Mouse (Mus musculus) 416B (cell line): ENCODE measurements around the gene Rundc3a.
"Not testable (repeated sequence)": the region's sequence is repeated elsewhere in the genome, so short reads cannot be mapped to it uniquely, and the experiment has no call there.

Source experiments
- DNase-seq: peaks from one replicate; pipeline ENCODE4 v3.0.0; 2011; ENCODE audit warnings: low read depth

Gene Rundc3a

DNA sequence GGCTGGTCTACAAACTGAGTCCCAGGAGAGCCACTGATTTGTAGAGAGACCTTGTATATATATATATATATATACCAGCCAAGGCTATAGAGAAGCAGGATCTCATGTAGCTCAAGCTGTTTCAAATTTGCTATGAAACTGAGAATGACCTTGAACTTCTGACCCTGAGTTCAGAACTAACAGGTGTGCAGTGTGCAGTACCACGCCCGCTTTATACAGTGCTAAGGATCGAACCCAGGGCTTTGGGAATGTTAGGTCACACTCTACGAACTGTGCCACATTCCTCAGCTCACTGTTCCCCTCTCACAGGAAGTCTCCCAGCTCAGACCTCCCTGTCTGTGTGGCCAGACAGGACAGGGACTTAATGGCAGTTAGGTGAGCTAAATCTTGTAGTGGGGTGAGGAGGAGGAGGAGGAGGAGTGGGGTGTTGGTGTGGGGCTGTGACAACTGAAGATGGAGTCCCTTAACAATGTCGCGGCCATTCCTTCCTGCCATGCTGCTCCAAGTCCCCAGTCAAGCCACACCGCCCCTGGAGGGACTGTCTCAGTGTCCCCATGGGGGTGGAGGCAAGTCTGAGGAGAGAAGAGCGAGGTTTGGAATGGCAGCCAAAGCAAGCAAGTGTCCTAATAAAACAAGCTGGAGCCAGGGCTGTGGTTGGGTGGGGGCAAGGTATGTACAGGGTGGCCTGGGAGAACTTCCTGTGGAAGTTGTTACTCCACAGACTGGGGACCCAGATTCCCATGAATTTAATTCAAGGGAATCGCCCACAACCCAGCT is 25.5 kb upstream of the Rundc3a start:
- no peak for DNase-seq

DNA sequence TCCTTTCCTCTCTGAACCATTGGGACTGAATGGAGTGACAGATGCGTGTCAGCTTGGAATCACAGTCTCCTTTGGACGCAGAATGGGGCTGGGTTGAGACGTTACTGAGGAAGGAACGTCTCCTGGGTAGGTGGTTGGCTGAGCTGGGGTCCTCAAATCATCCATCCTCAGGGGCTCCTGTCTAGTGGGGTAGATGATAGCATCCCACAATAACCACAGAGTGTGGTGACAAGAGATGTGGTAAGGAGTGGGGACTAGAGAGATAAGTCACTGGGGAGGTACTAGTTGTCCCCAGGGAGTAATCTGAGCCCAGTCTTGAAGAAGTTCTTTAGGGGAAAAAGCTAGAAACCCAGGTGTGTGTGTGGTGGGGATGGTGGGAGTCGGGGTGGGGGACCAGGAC is 24.9 kb upstream of the Rundc3a start:
- peak; percentile 17 for DNase-seq

DNA sequence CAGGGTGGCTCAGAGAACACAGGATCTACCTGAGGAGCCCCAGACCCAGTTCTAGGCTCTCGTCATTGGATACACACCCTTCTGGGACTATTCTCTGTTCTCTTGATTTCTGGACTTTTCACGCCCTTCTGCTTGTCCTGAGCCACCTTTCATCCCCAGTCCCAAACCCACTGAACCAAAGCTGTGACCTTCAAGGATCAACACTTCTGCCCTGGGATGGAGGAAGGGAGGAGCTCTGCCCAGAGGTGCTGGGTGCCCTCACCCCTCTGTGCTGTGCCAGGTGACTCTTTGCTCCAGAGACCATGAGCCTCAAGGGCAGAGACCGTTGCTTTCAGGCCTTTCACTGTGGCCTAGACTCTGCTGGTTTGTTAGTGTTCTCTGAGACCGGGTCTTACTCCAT is 23.9 kb upstream of the Rundc3a start:
- no peak for DNase-seq

DNA sequence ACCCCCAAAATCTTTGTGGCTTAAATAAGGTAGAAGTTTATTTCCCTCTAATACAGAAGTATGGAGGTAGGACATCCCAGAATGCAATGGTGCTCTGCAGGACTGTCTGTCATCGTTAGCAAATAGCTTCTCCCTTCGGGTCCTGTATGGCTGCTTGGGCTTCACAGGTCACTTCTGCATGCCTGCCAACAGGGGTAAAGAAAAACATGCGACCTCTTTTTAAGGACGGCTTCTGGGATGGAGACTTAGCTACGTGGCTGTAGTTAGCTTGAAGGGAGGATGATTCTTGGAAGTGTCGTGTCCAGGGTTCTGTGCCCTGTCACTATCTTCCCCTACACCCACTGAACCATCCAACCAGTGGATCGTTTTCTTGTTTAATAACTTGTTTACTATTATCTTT is 22.9 kb upstream of the Rundc3a start:
- DNase-seq: no peak

DNA sequence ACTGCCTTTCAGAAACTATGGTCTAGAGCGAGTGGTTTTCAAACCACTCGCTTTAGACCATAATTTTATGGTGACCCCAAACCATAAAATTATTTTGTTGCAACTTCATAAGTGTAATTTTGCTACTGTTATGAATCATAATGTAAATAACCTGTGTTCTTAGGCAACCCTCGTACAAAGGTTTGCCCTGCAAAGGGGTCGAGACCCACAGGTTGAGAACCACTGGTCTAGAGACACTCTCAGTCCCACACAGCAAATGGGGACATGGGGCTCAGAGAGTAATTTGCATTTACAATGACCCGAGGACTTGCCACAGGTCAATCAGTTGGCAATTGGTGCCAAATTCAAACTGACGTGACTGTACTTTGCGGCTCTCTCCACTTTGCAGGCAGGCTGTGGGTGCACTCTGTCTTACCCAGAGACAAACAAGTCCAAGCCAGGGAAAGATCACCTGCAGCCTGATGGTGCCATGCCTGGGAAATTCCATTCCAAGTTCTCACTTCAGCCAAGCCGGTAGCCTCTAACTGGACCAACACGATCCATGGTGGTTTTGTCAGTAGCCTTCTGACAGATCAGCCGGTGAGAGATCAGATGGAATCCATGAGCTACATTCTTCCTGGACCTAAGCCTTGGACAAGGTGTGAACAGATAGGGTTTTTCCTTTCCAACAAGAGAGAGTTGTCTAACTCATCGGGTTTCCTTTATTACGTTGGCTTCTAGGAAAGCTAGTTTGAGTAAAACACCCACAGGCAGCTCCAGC is 21.1 kb upstream of the Rundc3a start:
- DNase-seq: no peak

DNA sequence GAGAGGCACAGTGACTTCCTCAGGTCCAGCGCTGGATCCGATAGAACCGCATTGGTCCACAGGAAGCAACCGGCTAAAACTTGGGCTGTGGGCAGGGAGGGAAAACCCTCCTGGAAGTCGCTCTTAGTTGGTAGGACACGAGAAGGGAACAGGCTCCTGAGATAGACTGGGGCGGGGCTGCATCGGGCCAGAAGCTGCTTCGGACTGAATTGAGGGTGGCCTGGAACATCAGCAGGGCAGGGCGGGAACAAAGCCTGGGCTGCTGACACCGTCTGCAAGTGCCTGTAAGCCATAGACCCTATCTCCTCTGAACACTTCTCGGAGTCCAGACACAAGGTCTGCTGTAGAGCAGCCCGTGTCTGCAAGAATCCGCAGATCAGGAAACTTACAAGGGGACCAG is 20.3 kb upstream of the Rundc3a start:
- no peak for DNase-seq

DNA sequence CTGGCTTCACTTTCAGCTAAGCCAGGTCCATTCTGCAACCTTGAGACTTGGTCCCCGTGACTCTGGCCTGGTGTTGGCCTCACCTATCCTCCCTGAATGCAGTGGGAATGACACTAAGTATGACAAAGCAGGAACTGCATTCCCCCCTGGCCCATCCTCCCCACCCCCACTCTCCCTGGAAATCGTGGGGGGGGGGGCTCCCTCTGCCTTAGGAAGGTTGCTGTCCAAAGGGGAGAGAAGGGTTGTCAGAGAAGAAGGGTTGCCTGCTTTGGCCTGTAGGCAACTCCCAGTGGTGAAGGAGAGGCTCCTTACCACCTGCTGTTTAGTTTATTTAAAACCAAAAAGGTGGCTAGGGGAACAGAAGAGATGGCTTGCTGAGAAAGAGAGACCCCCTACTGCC is 19.6 kb upstream of the Rundc3a start:
- DNase-seq: no peak

DNA sequence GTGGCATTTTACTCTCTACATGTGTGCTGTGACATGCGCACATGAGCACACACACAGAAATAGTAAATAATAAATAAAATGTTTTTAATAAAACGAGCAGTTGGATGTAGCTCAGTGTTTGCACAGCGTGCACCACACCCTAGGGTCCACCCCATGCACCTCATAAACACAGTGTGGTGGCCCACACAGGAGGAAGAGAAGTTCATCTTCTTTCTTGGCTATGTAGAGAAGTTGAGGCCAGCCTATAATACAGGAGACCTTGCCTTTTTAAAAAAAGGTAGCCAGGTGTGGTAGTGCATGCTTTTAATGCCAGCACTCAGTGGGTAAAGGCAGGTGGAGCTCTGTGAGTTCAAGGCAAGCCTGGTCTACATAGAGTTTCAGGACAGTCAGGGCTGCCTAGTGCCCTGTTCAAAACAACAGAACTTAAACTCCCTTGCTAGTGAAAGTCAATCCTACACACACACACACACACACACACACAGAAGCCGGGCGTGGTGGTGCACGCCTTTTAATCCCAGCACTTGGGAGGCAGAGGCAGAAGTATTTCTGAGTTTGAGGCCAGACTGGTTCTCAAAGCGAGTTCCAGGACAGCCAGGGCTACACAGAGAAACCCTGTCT is 19.0 kb upstream of the Rundc3a start:
- no peak for DNase-seq

DNA sequence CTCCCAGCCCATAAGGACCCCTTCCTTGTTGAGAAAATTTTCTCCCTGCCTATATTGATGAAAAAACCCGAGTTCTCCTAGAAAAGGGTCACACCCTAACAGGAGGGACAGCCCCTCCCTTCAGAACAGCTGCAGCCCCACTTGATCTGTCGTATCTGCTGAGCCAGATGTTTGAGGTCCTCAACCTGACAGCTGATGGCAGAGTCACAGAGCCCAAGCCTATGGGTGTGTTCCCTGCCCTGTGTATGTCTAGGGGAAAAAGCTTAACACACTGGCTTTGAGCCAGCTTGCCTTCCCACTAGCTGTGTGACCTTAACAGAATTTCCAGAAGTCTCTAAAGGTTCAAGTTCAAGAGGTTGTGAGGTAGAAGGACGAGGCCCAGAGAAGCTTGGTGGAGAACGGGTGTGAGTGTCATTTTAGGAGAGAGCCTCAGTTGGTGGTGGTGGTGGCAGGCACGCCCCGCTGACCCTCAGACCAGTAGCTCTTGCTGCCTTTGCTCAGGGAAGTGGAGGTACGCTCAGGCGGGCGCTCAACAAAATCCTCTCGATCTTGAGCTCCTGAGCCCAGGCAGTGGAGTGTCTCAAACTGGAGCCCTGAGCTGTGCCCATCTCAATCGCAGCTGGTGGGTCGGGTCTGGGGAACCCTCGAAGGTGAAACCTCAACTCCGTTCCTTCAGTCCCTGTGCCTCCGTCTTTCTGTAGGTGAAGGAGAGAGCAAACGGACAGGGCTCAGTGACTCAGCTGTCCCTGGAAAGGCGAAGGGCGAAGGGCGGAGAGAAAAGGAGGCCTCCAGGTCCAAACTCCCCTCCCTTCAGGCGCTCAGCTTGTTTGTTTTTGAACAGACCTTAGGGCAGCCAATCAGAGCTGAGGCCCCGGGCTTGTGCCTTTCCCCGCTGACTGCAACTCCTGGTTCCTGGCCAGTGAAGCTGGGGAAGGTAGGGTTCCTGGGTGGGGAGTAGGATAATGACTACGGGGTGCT is 17.7 kb upstream of the Rundc3a start:
- no peak for DNase-seq

DNA sequence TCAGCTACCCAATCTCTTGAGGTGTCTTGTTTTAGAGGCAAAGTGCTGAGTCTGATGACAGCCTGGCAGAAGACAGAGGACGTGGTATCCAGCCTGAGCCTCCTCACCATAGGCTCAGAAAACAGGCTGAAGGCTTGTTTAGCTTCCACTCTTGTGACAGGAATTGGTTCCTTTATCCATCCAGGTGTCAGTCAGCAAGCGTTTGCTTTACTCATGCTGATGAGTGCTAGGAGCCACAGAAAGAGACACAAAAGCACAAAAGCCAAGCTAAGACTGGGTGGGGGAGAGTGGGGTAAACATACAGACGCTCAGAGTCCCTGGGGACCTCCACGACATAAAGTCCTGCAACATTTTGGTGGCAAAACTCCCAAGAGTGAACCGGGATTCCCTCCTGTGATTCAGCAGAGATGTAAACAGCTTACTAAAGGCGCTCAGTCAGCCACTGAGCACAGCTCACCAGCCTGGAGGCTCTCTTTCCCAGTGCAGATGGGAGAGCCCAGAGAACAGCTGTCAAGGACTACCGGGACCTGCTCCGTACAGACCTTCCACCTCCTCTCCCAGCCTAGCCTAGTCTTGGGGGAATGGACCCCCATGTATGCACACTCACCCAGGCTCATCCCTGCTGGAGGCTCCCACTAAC is 16.9 kb upstream of the Rundc3a start:
- DNase-seq: no peak

DNA sequence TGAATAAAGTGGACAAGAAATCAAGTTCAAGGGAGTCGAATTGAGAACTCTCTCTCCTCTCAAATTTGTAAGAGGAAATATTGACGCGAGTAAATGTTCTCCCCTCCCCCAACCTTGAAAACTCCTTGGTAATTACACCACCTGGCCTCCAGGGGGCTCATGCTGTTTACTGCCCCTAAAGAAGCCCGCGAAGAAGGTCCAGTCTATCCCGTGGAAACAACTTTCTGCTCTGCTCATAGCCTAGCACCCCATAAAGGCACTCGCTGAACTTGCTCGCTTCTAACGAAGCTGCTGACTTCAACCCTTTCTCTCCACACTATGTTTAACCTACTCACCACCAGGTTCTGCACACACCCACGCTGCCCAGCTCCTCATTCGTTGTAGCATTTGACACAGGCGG is 16.0 kb upstream of the Rundc3a start:
- no peak for DNase-seq

DNA sequence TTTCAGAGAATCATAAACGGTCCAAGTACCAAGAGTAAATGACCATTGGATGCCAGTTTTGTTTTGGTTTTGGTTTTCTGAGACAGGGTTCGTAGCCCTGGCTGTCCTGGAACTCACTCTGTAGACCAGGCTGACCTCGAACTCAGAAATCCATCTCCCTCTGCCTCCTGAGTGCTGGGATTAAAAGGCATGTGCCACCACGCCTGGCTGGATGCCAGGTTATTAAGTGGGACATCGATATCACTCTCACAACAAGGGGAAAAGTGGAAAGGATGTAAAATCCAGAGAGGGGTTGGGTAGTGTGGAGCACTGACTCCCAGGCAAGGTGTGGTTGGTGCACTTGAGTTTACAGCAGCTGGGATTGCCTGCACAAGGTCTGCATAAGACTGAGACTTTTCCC is 13.1 kb upstream of the Rundc3a start:
- no peak for DNase-seq

DNA sequence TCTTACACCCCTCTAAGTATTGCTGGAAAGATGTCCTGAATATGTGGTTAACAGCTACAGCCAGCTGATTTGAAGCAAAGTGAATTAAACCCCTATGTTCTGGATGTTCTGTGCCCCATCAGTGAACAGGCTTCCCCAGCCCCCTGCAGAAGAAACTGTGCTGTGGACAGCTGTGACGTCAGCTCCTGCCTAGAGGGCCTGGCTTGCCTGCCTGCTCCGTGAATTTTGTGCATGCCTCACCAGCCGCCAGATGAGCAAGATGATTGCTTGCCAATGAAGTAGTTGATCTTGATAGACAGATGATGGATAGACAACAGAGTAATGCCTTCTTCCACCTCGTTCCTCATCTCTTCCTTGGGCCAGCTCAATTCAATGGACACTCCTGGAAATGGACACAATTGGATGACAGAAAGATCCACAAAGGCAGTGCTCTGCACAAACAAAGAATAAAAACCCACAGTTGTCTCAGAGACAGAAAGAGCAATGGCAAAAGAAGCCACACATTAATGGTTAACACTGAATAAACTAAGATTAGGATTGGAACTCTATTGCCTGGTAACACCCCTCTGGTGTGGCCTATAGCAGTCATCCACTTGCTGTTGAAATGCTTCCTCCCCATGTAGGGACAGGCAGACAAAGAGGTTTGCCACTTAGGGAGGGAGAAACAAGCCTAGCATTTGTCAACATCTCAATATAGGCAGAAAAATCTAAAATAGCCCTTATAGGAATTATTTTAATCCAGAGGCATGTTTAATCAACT is 11.7 kb upstream of the Rundc3a start:
- DNase-seq: no peak

DNA sequence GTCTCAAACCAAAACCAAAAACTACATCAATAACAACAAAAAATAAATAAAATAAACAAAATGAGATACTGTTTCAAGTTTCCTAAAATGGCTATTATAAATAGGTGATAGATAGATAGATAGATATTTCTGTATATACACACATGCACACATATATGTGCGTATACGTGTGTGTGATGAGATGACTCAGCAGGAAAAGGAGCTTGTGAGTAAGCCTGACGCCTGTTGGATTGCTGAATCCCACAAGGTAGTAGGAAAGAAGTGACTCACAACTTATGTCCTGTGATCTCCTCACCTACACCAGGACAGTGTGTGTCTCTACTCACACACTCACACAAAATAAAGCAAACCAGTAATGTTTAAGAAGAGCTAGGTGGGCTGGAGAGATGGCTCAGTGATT is 10.4 kb upstream of the Rundc3a start:
- peak; percentile 74 for DNase-seq

DNA sequence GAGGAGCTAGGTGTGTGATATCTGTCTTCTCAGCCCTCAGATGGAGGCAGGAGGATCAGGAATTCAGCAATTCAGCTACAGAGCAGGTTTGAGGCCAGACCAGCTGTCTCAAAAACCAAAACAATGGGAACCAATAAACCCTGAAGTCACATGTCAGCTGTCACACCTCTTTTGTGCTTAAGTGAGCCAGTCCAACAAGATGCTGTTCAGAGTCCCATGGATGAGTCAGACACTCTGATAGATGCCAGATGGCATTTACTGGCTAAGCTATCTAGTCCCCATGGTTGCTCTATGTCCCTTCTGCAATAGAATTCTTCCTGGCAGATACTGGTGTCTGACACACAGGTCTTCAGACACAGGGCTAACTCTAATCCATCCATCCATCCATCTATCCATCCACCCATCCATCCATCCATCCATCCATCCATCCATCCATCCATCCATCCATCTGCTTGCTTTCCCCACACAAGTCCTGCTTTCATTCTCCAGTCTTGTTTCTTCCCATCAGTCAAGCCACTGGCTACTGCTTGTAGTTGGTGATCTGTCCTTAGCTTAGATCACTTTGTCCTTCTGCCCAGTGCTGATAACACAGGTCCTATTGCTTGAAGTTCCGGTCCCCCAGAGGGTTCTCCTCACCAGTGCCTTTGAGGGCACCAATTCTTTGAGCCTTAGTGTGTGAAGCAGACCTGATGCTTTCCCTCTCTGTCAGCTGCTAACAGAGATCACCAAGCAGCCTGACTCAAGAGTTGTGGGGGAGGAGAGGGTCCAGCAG is 9.7 kb upstream of the Rundc3a start:
- peak; percentile 27 for DNase-seq

DNA sequence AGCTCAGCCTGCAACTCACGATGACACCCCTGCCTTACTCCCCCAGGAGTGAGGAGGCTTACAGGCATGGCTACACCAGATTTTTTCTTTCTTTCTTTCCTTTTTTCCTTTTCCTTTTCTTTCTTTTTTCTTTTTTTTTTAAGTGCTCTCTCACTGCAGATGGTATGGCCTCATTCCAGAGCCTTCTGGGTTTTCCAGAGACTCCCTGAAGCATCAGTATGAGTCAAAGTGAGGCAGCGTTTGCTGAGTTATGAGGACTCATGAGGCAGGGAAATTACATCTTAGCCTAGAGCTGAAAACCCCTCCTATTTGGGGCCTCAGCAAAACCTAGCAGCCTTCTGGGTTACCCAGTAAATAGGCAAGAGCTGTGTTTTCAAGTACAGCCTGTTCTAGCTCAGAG is 8.8 kb upstream of the Rundc3a start:
- DNase-seq: no peak

DNA sequence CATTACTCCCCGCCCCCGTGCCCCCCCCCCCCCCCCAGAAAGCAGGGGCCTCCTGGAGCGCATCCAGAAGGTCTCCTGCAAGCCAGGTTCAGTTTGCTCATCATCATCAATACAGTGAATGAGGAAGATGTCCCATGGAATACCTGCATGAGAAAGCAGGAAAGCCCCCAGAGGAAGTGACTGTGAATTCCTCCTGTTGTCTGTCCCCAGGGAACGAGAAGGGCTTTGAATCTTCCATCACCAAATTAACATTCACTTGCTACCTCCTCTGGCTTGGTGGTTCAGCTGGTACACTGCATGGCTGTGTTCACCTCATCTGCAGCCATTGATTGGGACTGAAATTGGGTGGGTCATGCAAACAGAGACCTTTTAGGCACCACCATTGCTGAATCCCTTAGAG is 8.1 kb upstream of the Rundc3a start:
- no peak for DNase-seq

DNA sequence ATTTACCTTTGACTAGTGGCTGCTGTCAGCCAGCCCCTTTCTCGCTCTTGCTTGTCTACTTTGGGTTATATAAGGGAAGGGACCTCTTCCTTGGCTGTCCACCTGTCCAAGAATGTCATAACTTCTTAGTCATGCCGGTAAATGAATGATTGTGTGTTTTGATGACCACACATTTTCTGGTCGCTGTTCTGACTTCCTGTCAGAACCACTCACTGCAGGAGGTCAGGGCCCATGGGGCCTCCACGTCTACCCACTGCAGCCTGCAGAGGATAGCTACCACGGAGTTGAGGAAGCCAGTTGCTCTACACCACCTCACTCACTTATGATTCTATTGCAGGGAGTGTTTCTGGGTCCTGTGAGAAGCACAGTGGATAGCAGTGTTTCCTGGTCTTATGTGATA is 7.1 kb upstream of the Rundc3a start:
- peak; percentile 68 for DNase-seq

DNA sequence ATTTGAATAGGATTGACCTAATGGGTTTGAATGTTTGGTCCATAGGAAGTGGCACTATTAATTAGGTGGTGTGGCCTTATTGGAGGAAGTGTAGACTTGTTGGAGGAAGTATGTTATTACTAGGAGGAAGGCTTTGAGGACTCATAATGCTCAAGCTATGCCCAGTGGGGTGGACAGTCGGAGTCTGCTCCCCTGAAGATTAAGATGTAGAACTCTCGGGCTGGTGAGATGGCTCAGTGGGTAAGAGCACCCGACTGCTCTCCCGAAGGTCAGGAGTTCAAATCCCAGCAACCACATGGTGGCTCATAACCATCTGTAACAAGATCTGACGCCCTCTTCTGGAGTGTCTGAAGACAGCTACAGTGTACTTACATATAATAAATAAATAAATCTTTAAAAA is 3.8 kb upstream of the Rundc3a start:
- DNase-seq: not testable (repeated sequence)
